Mouse (Mus musculus) adipocyte (in vitro differentiated cells): Measurements from ENCODE around the gene Wasf1.
A peak's percentile ranks its signal among the peaks of the same experiment; 100 is the strongest.

Experiments used
- DNase-seq: peaks from one replicate; pipeline ENCODE4 v3.0.0-alpha.2; 2016; ENCODE audit warnings: low spot score

The Wasf1 gene

DNA sequence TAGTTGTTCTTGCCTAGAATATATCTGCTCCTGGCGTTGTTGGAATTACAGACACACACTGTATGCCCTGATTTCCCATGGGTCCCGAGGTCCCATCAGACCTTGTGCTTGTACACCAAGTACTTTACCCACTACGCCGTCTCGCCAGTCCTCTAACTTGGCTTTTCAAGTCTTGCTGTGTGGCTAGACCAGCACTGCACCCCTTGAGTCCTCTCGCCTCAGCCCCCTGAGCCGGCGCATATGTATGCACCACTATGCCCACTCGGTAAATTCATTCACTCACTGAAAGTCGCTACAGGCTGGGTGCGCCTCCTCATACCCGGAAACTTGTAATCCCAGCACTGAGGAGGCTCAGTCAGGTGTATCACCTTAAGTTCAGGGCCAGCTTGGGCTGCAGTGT, 12.5 kb downstream of the Wasf1 start:
- DNase-seq, result no peak

- no peak for DNase-seq
Observed at GRCm38 (mm10) chr10:40896656-40897055, 13.4 kb downstream of the Wasf1 start.

DNA sequence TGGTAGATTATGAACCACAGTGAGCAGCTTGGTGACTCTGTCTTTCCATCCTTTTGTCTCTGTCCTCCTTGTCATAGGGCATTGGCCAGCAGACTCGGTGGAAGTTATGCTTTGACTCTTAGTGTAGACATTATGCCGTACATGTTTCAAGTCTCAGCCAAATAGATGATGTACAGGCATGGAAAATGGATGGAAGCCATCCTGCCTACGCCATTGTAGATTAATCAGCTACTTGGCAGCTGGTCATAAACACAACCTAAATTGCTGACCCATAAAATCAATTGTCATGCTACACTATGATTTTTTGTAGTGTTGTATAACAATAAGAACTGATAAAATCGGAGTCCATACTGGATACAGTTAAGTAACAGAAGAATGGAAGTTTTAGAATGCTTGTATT, 18.5 kb downstream of the Wasf1 start:
- DNase-seq, result no peak

- no peak for DNase-seq
Observed at GRCm38 (mm10) chr10:40906131-40906530, 22.9 kb downstream of the Wasf1 start.

DNA sequence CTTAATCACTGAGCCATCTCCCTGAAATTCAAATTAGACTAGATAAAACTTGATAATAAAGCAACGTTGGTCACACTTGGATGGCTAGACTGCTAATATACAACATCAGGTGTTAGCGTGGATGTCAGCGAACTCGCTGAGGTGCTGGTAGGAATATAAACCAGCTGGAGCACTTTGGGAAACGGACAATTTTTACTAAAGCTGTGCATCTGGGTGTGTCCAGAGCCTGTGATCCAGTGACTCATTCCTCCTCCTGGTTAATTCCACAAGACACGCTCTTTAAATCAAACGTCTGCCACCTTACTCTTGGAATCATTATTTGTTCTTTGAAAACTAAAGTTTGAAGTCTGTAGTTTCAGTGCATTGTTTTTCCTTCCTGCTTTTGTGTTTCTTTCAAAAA, 23.5 kb downstream of the Wasf1 start:
- DNase-seq, result no peak

GRCm38 (mm10) chr10:40908580-40908979, 25.3 kb downstream of the Wasf1 start:
- DNase-seq, result no peak

DNA sequence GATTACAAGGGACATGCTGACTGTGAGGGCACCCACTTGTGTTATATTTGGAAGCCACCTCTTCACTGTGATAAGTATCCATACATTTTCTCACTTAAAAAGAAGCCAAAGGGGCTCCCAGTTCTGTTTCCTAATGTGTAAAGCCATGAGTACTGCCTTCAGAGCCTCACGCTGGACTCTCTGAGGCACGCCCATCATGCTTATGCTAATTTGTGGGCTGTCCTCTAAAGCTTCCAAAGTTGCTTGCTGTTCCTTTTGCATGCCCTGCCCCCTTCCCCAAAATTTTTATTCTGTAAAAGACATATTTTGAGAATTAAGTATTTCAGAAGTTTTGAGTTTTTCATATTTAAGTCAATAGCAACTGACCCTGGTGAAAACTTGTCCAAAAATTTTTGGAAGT, 27.5 kb downstream of the Wasf1 start:
- DNase-seq, result no peak

DNA sequence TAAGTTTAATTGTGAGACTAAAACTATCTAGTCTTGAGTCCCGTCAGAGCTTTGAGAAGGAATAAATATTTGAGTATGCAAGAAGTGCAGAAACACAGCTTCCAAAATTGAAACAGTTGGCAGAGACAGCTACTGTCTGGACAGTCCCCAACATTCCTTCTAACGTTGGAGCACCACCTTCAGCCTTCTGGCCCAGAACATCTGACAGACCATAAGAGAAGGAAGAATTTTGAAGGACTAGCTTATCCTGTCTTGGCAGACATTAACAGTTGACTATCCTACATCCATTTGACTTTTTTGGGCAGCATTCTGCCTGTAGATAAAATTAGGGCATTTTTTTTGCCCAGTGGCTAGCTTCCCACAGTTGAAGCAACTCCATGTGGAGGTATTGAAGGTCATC, 32.0 kb downstream of the Wasf1 start:
- DNase-seq, result peak; percentile 24

GRCm38 (mm10) chr10:40918669-40919440, 35.6 kb downstream of the Wasf1 start:
- DNase-seq, result no peak

DNA sequence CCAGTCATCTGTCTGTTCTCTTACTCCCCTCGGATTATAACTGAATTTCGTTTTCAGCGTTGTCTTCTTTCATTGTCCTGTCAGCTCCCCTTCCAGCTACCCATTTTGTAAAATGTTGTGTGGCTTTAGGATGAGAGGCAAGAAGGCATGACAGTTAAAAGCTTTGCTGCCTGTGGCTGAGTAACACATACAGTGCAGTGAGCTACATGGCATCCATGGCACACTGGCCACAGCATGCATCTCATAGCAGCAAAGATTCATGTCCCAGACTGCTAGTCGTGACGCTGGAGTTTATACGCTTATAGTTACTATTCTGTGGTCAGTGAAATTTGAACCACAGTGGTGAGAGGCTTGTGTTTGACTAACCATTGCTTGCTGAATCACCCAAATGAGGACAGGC, 36.2 kb downstream of the Wasf1 start:
- DNase-seq, result no peak

- DNase-seq, result no peak
Observed at GRCm38 (mm10) chr10:40932995-40933394, 49.7 kb downstream of the Wasf1 start.

DNA sequence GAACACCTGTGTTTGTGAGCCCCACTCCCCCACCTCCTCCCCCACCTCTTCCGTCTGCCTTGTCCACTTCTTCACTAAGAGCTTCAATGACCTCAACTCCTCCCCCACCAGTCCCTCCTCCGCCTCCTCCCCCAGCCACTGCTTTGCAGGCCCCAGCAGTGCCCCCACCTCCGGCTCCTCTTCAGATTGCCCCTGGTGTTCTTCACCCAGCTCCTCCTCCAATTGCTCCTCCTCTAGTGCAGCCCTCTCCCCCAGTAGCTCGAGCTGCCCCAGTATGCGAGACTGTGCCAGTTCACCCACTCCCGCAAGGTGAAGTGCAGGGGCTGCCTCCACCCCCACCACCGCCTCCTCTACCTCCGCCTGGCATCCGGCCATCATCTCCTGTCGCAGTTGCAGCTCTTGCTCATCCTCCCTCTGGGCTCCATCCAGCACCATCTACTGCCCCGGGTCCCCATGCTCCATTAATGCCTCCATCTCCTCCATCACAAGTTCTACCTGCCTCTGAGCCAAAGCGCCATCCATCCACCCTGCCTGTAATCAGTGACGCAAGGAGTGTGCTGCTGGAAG, 53.0 kb downstream of the Wasf1 start:
- no peak for DNase-seq

- DNase-seq, result no peak
Observed at GRCm38 (mm10) chr10:40937569-40937968, 54.3 kb downstream of the Wasf1 start.

- DNase-seq, result no peak
Observed at GRCm38 (mm10) chr10:40942688-40943087, 59.4 kb downstream of the Wasf1 start.

DNA sequence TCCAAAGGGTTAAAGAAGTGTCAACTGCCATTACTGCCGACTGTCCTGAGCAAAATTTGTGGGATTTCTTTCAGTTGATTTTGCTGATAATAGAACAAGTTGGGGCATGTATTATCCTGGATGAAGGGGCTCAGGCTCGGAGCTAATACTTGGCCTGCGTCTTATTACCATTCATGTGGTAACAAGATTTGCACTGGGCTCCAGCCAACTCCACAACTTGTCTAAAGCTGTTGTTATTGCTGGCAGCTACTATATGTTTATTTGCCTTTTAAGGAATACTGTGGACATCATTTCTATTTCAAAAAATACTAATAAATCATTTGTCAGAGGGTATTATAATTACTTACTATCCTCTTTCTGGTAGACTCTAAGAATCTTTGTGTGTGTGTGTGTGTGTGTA, 66.9 kb downstream of the Wasf1 start:
- peak; percentile 12 for DNase-seq

GRCm38 (mm10) chr10:40956206-40956605, 72.9 kb downstream of the Wasf1 start:
- DNase-seq, result no peak

- peak; percentile 41 for DNase-seq
Observed at GRCm38 (mm10) chr10:40961365-40961764, 78.1 kb downstream of the Wasf1 start.

DNA sequence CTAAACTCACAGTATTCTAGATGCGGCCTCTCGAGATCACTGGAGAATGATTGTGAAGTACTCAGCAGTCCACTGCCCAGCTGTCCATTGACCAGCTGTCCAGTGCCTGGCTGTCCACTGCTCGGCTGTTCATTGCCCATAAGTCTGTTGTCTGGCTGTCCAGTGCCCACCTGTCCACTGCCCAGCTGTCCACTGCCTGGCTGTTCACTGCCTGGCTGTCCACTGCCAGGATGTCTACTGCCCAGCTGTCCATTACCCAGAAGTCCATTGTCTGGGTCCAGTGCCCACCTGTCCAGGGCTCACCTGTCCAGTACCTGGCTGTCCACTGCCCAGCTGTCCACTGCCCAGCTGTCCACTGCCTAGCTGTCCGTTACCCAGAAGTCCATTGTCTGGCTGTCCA, 78.7 kb downstream of the Wasf1 start:
- no peak for DNase-seq

GRCm38 (mm10) chr10:40964546-40964945, 81.3 kb downstream of the Wasf1 start:
- DNase-seq, result no peak

- DNase-seq, result no peak
Observed at GRCm38 (mm10) chr10:40968551-40968950, 85.3 kb downstream of the Wasf1 start.

DNA sequence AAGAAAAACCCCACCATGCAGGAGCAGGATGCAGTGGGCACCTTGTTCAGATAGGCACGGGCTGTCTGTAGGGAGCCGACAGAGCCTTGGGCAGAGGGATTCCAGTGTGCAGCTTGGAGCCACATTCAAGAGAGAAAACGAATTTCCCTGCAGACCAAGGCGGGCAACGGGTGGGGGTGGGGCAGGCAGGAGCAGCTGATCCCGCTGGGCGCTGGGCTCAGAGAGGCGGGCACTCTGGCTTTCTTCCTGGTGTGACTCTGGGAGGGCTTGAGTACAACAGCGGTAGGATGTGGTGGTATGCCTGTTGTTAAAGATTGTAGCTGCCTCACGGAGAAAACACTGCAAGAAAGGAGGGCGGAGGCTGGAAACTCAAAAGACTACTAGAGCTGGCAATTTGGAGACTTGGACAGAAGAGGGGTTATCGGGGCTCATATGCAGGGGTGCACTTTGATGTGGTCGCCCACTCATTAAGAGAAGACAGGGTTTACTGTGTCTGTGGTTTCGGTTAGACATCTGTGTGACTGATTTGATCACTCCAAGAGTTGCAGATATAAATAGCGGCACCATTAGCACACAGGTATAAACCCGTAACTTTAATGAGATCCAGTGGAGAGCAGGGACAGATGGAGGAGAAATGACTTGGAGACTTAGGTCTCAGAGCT, 86.2 kb downstream of the Wasf1 start:
- no peak for DNase-seq

GRCm38 (mm10) chr10:40970601-40971245, 87.4 kb downstream of the Wasf1 start:
- no peak for DNase-seq

- no peak for DNase-seq
Observed at GRCm38 (mm10) chr10:40971256-40971655, 88.0 kb downstream of the Wasf1 start.
